29 mouse cellular contexts compared by ENCODE assay signal in the genomic region with DNA sequence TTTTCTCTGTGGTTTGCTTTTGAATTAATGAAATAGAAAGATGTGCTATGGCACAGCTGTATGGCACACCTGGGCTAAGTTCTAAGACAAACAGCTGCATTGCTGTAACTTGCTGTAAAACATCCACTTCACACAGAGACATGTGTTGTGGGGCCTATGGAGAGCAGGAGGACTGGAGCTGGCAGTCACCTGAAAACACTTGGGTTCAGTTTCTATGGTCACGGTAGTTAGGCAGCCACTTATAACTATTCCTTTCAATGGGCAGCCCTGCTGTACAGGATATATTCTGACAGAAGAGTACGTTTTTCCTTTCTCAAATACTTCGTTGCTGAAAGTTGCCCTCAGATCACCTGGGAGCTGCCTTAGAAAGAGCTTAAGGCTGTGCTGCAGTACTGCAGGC.
"Had no signal": no experiment of that assay in that cellular context is flagged by ENCODE, and none has a peak within 500 bp of the region (broad histone marks: within the 10 kb centered on the region; RNA-seq: fewer than 3 reads in every experiment).

No protein-coding gene starts in this region.

- H3K4me1 ChIP-seq: limb, embryonic 10.5 days; limb, embryonic 13.5 days; limb, embryonic 15.5 days; liver, embryonic 12.5 days; liver, embryonic 13.5 days; liver, embryonic 15.5 days; lung, embryonic 15.5 days; megakaryocyte, embryonic 14.5 days; midbrain, embryonic 10.5 days; midbrain, embryonic 12.5 days; midbrain, embryonic 13.5 days; midbrain, embryonic 15.5 days; neural tube, embryonic 12.5 days; neural tube, embryonic 13.5 days had no signal

- H3K9ac ChIP-seq: limb, embryonic 12.5 days; limb, embryonic 13.5 days; limb, embryonic 15.5 days; liver, embryonic 12.5 days; liver, embryonic 13.5 days; liver, embryonic 14.5 days; liver, embryonic 15.5 days; liver, postnatal 0 days; lung, embryonic 15.5 days; midbrain, embryonic 12.5 days; midbrain, embryonic 13.5 days; midbrain, embryonic 15.5 days; neural tube, embryonic 12.5 days; neural tube, embryonic 13.5 days had no signal

- H3K4me2 ChIP-seq: limb, embryonic 12.5 days; limb, embryonic 13.5 days; limb, embryonic 15.5 days; liver, embryonic 11.5 days; liver, embryonic 12.5 days; liver, embryonic 13.5 days; liver, embryonic 15.5 days; lung, embryonic 15.5 days; midbrain, embryonic 11.5 days; midbrain, embryonic 12.5 days; midbrain, embryonic 13.5 days; midbrain, embryonic 15.5 days; neural tube, embryonic 12.5 days; neural tube, embryonic 13.5 days had no signal

- H3K27ac ChIP-seq: left cerebral cortex, adult 2 months; limb, embryonic 10.5 days; limb, embryonic 12.5 days; limb, embryonic 13.5 days; limb, embryonic 15.5 days; liver, embryonic 12.5 days; liver, embryonic 13.5 days; liver, embryonic 14.5 days; liver, embryonic 15.5 days; lung, embryonic 15.5 days; macrophage; midbrain, embryonic 10.5 days; midbrain, embryonic 12.5 days; midbrain, embryonic 13.5 days; midbrain, embryonic 15.5 days; neural tube, embryonic 12.5 days; neural tube, embryonic 13.5 days had no signal

- ATAC-seq: liver, embryonic 12.5 days; liver, postnatal 0 days; midbrain, embryonic 13.5 days; midbrain, embryonic 15.5 days; midbrain, embryonic 16.5 days had no signal

- H3K9me3 ChIP-seq: limb, embryonic 10.5 days; limb, embryonic 12.5 days; limb, embryonic 13.5 days; limb, embryonic 15.5 days; liver, embryonic 12.5 days; liver, embryonic 13.5 days; liver, embryonic 15.5 days; lung, embryonic 15.5 days; megakaryocyte, embryonic 14.5 days; midbrain, embryonic 10.5 days; midbrain, embryonic 12.5 days; midbrain, embryonic 13.5 days; midbrain, embryonic 15.5 days; neural tube, embryonic 12.5 days; neural tube, embryonic 13.5 days had no signal

- DNase-seq: left cerebral cortex, postnatal 4 days; liver; liver, embryonic 13.5 days; liver, postnatal 0 days; lung, adult 18-20 months; lung, postnatal 36 days; lung, postnatal 4 days; midbrain, embryonic 14.5 days had no signal

- H3K4me3 ChIP-seq: left cerebral cortex, adult 2 months; limb, embryonic 10.5 days; limb, embryonic 12.5 days; limb, embryonic 13.5 days; limb, embryonic 15.5 days; liver, embryonic 12.5 days; liver, embryonic 13.5 days; liver, embryonic 15.5 days; lung, embryonic 15.5 days; megakaryocyte, embryonic 14.5 days; midbrain, embryonic 10.5 days; midbrain, embryonic 12.5 days; midbrain, embryonic 13.5 days; midbrain, embryonic 15.5 days; myocyte; neural tube, embryonic 12.5 days; neural tube, embryonic 13.5 days had no signal

- H3K27me3 ChIP-seq: limb, embryonic 12.5 days; limb, embryonic 13.5 days; limb, embryonic 15.5 days; liver, embryonic 12.5 days; liver, embryonic 13.5 days; liver, embryonic 15.5 days; lung, embryonic 15.5 days; megakaryocyte, embryonic 14.5 days; midbrain, embryonic 12.5 days; midbrain, embryonic 13.5 days; midbrain, embryonic 15.5 days; neural tube, embryonic 12.5 days; neural tube, embryonic 13.5 days had no signal

- H3K36me3 ChIP-seq: limb, embryonic 10.5 days; limb, embryonic 12.5 days; limb, embryonic 13.5 days; limb, embryonic 15.5 days; liver, embryonic 12.5 days; liver, embryonic 13.5 days; liver, embryonic 15.5 days; lung, embryonic 15.5 days; midbrain, embryonic 10.5 days; midbrain, embryonic 12.5 days; midbrain, embryonic 13.5 days; midbrain, embryonic 15.5 days; neural tube, embryonic 12.5 days; neural tube, embryonic 13.5 days had no signal
